Mouse (Mus musculus): ENCODE results near the gene Ndst2. TPM values are rescaled to one million over a fixed set of nuclear protein-coding genes. Genes with fewer than 3 reads are reported as not detected.

Gene Ndst2
- polyA plus RNA-seq, 1 experiment from 2014 or later: 32.1 TPM

DNA sequence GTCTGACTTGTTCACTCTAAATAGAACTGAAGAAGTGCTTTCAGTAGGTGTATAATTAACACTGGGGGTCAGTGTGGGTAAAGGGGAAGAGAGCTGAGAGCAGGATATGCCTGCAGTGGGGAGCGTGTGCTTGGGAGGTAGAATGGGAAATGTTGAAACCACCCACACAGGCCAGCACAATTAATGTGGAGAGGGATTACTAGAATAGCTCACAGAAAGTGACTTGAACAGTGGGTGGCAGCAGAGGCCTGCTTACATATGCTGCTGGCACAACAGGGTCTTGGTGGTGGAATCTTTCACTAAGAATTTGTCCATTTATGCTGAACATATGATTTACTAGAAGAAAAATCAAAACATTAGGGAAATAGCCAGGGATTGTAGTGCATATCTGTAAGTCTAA, 37.4 kb downstream of the Ndst2 start:
- ATAC-seq (ENCODE audit: low FRiP score, low TSS enrichment): no peak
- no peaks in the 10 kb centered on the region for H3K9me3 ChIP-seq (ENCODE audit: control insufficient read depth, low read length)
- no peak overlapping the region for H3K27ac ChIP-seq (ENCODE audit: low read depth, low read length)
- peaks cover 41% of the 10 kb centered on the region for H3K4me1 ChIP-seq (ENCODE audit: control insufficient read depth, insufficient read depth, low read length)
- H3K4me3 ChIP-seq (ENCODE audit: low read length): peak overlapping the region; percentile 86; the same call in 1 of the 2 replicates
- H3K27me3 ChIP-seq (ENCODE audit: control insufficient read depth, insufficient read depth, low read length): no peaks in the 10 kb centered on the region
- peaks cover 35% of the 10 kb centered on the region for H3K36me3 ChIP-seq (ENCODE audit: control insufficient read depth, insufficient read depth, low read length)
- WGBS: 21% methylated on average over 1 of the region's 1 CpGs
- H3K4me2 ChIP-seq (replicated peaks; ENCODE audit: low read depth, low read length): peak overlapping the region; percentile 80
- peak overlapping the region; percentile 14; the same call in 1 of the 2 replicates for H3K9ac ChIP-seq (ENCODE audit: low read depth, low read length)

GRCm38 (mm10) chr14:20695761-20696520, 38.4 kb downstream of the Ndst2 start:
- WGBS: 12% methylated on average over 27 of the region's 27 CpGs
- Histone ChIP-seq H3K27me3 (ENCODE audit: control insufficient read depth, insufficient read depth, low read length) (no peaks in the 10 kb centered on the region), H3K9me3 (ENCODE audit: control insufficient read depth, low read length) (no peaks in the 10 kb centered on the region), H3K27ac (ENCODE audit: low read depth, low read length) (peak overlapping the region; percentile 98), H3K4me2 (replicated peaks; ENCODE audit: low read depth, low read length) (peak overlapping the region; percentile 80), H3K4me3 (ENCODE audit: low read length) (peak overlapping the region; percentile 86), H3K36me3 (ENCODE audit: control insufficient read depth, insufficient read depth, low read length) (peaks cover 45% of the 10 kb centered on the region), H3K9ac (ENCODE audit: low read depth, low read length) (peak overlapping the region; percentile 87), H3K4me1 (ENCODE audit: control insufficient read depth, insufficient read depth, low read length) (peaks cover 31% of the 10 kb centered on the region)
- no peak for ATAC-seq (ENCODE audit: low FRiP score, low TSS enrichment)

DNA sequence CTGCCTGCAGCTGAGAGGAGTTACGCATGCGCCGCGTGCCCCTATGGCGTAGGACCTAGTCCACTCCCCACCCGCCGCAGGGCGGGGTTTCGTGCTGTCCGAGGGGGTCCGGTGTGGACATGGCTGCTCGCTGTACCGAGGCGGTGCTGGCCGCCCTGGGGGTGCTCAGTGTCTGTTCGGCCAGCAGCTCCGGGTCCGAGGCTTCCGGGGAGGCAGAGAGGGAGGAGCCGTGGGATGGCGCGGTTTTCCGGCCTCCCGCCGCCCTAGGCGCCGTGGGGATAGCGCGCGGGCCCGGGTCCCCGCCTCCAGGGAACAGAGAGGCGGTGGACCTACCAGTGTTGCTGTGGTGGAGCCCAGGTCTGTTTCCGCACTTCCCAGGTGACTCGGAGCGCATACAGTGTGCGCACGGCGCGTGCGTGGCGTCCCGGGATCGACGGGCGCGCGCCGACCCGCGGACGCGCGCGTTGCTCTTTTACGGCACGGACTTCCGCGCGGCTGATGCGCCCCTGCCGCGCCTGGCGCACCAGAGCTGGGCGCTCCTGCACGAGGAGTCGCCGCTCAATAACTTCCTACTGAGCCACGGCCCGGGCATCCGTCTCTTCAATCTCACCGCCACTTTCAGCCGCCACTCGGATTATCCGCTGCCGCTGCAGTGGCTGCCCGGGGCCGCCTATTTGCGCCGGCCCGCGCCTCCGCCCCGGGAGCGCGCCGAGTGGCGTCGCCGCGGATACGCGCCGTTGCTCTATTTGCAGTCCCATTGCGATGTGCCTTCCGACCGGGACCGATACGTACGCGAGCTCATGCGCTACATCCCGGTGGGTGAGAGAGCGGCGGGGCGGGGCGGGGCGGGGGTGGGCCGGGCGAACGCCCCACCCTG, 39.2 kb downstream of the Ndst2 start, which contains the start of gene Fut11:
Gene Fut11 (plus strand): TSS at position 85 of the 877 bp plus-strand sequence.
- Histone ChIP-seq H3K4me1 (ENCODE audit: control insufficient read depth, insufficient read depth, low read length) (peaks cover 31% of the 10 kb centered on the region), H3K4me2 (replicated peaks; ENCODE audit: low read depth, low read length) (peak within 1 kb of the TSS; percentile 80), H3K27ac (ENCODE audit: low read depth, low read length) (peak within 1 kb of the TSS; percentile 98), H3K4me3 (ENCODE audit: low read length) (peak within 1 kb of the TSS; percentile 86), H3K36me3 (ENCODE audit: control insufficient read depth, insufficient read depth, low read length) (peaks cover 52% of the 10 kb centered on the region), H3K9ac (ENCODE audit: low read depth, low read length) (peak within 1 kb of the TSS; percentile 87), H3K27me3 (ENCODE audit: control insufficient read depth, insufficient read depth, low read length) (no peaks in the 10 kb centered on the region), H3K9me3 (ENCODE audit: control insufficient read depth, low read length) (no peaks in the 10 kb centered on the region)
- ATAC-seq (ENCODE audit: low FRiP score, low TSS enrichment): peak; percentile 95
- WGBS: under 1% methylated on average over 109 of the region's 111 CpGs

GRCm38 (mm10) chr14:20694185-20694883, 40.0 kb downstream of the Ndst2 start:
- H3K9me3 ChIP-seq (ENCODE audit: control insufficient read depth, low read length): no peaks in the 10 kb centered on the region
- H3K4me1 ChIP-seq (ENCODE audit: control insufficient read depth, insufficient read depth, low read length): peaks cover 31% of the 10 kb centered on the region
- WGBS: 44% methylated on average over 13 of the region's 13 CpGs
- peak overlapping the region; percentile 80 for H3K4me2 ChIP-seq (replicated peaks; ENCODE audit: low read depth, low read length)
- peaks cover 60% of the 10 kb centered on the region for H3K36me3 ChIP-seq (ENCODE audit: control insufficient read depth, insufficient read depth, low read length)
- H3K9ac ChIP-seq (ENCODE audit: low read depth, low read length): peak overlapping the region; percentile 87
- peak overlapping the region; percentile 98 for H3K27ac ChIP-seq (ENCODE audit: low read depth, low read length)
- ATAC-seq (ENCODE audit: low FRiP score, low TSS enrichment): peak; percentile 37; the same call in 1 of the 2 replicates
- no peaks in the 10 kb centered on the region for H3K27me3 ChIP-seq (ENCODE audit: control insufficient read depth, insufficient read depth, low read length)
- peak overlapping the region; percentile 86 for H3K4me3 ChIP-seq (ENCODE audit: low read length)

- 87% methylated on average over 10 of the region's 10 CpGs for WGBS
- H3K27me3 ChIP-seq (ENCODE audit: control insufficient read depth, insufficient read depth, low read length): no peaks in the 10 kb centered on the region
- no peak overlapping the region for H3K9ac ChIP-seq (ENCODE audit: low read depth, low read length)
- H3K4me2 ChIP-seq (replicated peaks; ENCODE audit: low read depth, low read length): no peak overlapping the region
- no peak overlapping the region for H3K4me3 ChIP-seq (ENCODE audit: low read length)
- no peaks in the 10 kb centered on the region for H3K9me3 ChIP-seq (ENCODE audit: control insufficient read depth, low read length)
- H3K27ac ChIP-seq (ENCODE audit: low read depth, low read length): no peak overlapping the region
- H3K36me3 ChIP-seq (ENCODE audit: control insufficient read depth, insufficient read depth, low read length): peaks cover 64% of the 10 kb centered on the region
- H3K4me1 ChIP-seq (ENCODE audit: control insufficient read depth, insufficient read depth, low read length): peaks cover 27% of the 10 kb centered on the region
- no peak for ATAC-seq (ENCODE audit: low FRiP score, low TSS enrichment)
Observed at GRCm38 (mm10) chr14:20693589-20694101, 40.7 kb downstream of the Ndst2 start.

DNA sequence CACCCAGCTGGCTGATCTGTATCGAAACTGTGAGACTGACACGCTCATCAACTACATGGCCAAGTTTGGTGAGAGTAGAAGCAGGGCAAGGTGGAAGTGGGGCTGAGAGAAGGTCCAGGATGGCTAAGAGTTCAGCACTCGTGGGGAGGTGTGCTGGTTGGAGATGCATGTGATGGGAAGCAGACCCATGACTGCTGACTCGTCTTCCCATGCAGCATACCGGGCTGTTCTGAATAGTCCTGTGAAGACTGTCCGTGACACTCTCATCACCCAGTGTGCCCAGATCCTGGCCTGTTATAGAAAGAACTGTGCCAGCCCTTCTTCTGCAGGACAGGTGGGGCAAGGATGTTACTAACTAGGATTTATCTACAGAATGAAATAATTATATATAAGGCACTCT, 42.6 kb downstream of the Ndst2 start:
- 95% methylated on average over 6 of the region's 6 CpGs for WGBS
- H3K27ac ChIP-seq (ENCODE audit: low read depth, low read length): no peak overlapping the region
- peaks cover 75% of the 10 kb centered on the region for H3K36me3 ChIP-seq (ENCODE audit: control insufficient read depth, insufficient read depth, low read length)
- no peak overlapping the region for H3K9ac ChIP-seq (ENCODE audit: low read depth, low read length)
- no peak overlapping the region for H3K4me2 ChIP-seq (replicated peaks; ENCODE audit: low read depth, low read length)
- no peaks in the 10 kb centered on the region for H3K9me3 ChIP-seq (ENCODE audit: control insufficient read depth, low read length)
- ATAC-seq (ENCODE audit: low FRiP score, low TSS enrichment): no peak
- peaks cover 14% of the 10 kb centered on the region for H3K4me1 ChIP-seq (ENCODE audit: control insufficient read depth, insufficient read depth, low read length)
- no peak overlapping the region for H3K4me3 ChIP-seq (ENCODE audit: low read length)
- no peaks in the 10 kb centered on the region for H3K27me3 ChIP-seq (ENCODE audit: control insufficient read depth, insufficient read depth, low read length)

DNA sequence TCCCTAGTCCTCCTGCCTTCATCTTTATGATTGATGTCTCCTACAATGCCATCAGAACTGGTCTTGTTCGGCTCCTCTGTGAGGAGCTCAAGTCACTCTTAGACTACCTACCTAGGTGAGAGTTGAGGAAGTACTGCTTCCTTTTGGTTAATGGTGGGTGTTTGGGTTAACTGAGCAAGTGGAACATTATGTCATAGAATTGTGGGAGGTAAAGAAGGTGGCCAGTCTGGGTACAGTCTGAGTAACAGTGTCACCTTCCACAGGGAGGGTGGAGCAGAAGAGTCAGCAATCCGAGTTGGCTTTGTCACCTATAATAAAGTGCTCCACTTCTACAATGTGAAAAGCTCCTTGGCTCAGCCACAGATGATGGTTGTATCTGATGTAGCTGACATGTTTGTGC, 45.4 kb downstream of the Ndst2 start:
- ATAC-seq (ENCODE audit: low FRiP score, low TSS enrichment): no peak
- Histone ChIP-seq H3K36me3 (ENCODE audit: control insufficient read depth, insufficient read depth, low read length) (peaks cover 99% of the 10 kb centered on the region), H3K27ac (ENCODE audit: low read depth, low read length) (no peak overlapping the region), H3K4me2 (replicated peaks; ENCODE audit: low read depth, low read length) (no peak overlapping the region), H3K4me1 (ENCODE audit: control insufficient read depth, insufficient read depth, low read length) (peaks cover 1% of the 10 kb centered on the region; the same call in 1 of the 2 replicates), H3K9ac (ENCODE audit: low read depth, low read length) (no peak overlapping the region), H3K4me3 (ENCODE audit: low read length) (no peak overlapping the region), H3K27me3 (ENCODE audit: control insufficient read depth, insufficient read depth, low read length) (no peaks in the 10 kb centered on the region), H3K9me3 (ENCODE audit: control insufficient read depth, low read length) (no peaks in the 10 kb centered on the region)
- whole genome bisulfite sequencing: 80% methylated on average over 2 of the region's 2 CpGs

DNA sequence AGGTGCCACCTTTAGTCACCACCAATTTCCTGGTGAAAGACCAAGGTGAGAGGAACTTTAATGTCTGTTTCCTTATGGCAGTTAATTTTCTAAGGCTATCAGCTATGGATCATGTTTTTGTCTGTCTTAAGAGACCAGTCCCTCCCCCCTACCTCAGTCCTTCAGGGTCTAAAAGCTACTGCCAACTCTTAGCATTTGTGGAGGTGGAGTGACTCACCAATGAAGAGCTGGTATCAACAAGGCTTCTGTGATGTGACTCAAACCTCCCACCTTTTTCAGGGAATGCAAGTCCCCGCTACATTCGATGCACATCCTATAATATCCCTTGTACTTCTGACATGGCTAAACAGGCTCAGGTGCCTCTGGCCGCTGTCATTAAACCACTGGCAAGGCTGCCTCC, 47.8 kb downstream of the Ndst2 start:
- Histone ChIP-seq H3K27ac (ENCODE audit: low read depth, low read length) (no peak overlapping the region), H3K4me1 (ENCODE audit: control insufficient read depth, insufficient read depth, low read length) (no peaks in the 10 kb centered on the region), H3K36me3 (ENCODE audit: control insufficient read depth, insufficient read depth, low read length) (peaks cover 99% of the 10 kb centered on the region), H3K4me3 (ENCODE audit: low read length) (no peak overlapping the region), H3K4me2 (replicated peaks; ENCODE audit: low read depth, low read length) (no peak overlapping the region), H3K27me3 (ENCODE audit: control insufficient read depth, insufficient read depth, low read length) (no peaks in the 10 kb centered on the region), H3K9ac (ENCODE audit: low read depth, low read length) (no peak overlapping the region), H3K9me3 (ENCODE audit: control insufficient read depth, low read length) (no peaks in the 10 kb centered on the region)
- no peak for ATAC-seq (ENCODE audit: low FRiP score, low TSS enrichment)
- 97% methylated on average over 3 of the region's 3 CpGs for WGBS
